Mouse (Mus musculus) spleen, embryonic (tissue): ENCODE data around the gene Rcl1.

Source experiments
- CTCF ChIA-PET: fragments of 350-600 bp; sonication (Branson Sonifier 250); formaldehyde crosslinking; loops from one replicate; lab custom pipeline; 2022; lab: Charles Lee

Gene Rcl1

DNA sequence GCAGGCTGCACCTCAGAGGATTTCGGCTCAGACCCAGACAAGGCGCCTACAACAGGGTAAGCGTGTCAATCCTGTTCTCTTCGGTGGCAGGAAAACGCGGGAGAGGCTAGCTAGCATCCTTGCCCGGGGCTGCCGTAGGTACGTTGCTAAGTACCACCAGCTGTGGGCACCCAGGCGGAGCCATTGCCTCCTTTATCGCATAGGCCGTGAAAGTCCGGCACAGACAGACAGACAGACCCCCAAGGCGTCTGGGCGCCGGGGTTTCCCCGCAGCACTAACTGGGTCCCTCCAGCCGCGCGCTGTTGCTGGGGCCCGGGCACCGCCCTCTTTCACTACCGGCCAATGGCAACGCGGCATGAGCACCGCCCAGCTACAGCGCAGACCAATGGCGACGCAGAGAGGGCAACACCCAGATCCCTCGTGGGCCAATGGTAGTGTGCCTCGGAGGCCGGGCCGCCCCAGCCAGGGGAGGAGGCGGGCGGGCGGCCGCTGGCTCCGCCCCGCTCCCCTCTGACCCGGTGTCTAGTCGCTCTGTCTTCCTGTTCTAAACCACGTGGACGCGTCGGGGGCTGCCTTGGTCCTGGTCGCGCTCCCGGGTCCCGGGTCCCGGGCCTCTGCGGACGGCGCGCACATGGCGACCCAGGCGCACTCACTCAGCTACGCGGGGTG is at the start of gene Rcl1:
TSS of gene Rcl1 (plus strand) at position 502 of the 669 bp plus-strand sequence.
- CTCF ChIA-PET, result no interaction called here

DNA sequence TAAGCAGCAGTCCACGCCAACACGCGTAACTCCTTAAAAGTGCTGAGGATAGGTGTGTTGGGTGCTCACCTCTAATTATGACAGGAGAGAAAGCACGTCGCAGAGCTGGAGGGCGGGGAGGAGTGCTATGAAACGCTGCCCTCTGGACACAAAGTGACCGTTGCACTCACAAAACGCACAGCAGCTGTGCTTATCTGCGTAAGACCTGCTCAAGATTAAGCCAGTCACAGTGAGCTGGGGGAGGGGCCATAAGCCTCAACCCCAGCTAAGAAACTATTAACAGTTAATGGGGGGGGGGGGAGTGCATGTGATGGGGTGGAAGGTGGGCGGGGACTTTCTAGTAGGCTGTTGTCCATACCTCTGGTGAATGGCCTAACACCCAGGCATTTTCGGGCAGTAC is 48.4 kb upstream of the Rcl1 start:
- CTCF ChIA-PET, result no interaction called here

DNA sequence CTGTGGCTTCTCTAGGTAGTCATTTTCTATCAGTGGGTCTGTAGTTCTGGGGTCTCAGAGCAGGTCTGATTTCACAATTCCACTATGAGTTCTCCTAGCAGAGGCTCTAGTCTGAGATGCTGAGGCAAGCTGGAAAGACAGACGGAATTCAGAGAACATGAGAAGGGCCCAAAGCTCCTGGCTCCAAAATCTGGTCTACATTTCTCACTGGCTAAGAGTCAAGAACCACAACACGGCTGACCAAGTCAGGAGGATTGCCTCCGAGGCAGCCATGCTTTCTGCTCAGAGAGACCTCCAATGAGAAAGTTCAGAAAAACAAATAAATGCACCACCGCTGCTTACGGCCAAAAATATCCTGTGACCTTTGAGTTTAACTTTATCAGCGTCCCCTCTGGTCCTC is 46.6 kb upstream of the Rcl1 start:
- CTCF ChIA-PET, result no interaction called here

DNA sequence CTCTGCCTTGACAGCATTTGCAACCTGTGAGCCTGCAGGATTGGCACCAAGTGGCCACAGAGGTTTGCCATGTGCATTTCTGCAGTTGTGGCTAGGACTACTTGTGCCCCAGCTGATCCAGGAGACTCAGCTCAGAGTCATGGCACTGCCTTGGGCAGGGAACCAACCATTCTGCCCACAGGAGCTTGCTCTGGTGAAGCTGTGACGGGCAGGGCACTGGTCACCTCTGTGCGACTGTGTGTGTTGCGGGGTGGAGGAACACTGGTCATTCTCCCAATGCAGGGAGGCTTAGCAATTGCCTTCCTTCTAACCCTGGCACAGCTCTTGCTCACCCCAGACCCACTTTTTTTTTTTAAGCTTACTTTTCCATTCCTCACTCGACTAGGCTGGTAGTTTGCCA is 45.7 kb upstream of the Rcl1 start:
- CTCF ChIA-PET, result no interaction called here

DNA sequence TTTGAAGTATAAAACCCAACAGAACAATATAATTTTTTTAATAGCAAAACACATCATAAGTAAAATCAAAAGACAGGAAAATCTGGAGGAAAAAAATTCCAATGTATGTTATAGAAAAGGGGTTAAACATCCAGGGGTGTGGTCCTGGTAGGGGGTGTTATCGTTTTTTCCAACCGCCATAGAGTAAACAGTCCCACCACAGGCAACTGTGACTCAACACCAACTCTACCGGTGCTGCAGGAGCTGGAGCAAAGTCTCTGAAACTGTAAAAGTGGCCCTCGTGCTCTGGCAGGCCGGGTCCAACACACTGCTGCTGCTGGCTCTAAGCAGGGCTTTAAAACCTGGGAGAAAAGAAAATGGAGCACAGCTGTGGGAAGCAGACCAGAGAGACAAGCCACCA is 42.4 kb upstream of the Rcl1 start:
- CTCF ChIA-PET, result no interaction called here

DNA sequence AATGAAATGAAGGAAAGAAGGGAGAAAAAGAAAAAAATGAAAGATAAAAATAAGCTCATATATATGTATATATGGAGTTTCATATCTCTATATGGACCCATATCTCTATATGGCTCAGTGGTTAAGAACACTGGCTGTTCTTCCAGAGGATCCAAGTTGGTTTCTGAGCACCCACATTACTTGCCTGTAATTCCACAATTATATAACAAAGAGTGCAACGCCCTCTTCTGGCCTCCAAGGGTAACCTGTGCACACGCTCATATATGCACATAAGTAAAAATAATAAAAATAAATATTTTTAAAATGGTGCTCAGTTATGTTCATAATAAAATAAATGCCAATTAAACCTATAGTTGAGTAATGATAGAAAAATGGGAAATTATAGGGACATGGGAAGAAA is 41.5 kb upstream of the Rcl1 start:
- CTCF ChIA-PET, result no interaction called here

DNA sequence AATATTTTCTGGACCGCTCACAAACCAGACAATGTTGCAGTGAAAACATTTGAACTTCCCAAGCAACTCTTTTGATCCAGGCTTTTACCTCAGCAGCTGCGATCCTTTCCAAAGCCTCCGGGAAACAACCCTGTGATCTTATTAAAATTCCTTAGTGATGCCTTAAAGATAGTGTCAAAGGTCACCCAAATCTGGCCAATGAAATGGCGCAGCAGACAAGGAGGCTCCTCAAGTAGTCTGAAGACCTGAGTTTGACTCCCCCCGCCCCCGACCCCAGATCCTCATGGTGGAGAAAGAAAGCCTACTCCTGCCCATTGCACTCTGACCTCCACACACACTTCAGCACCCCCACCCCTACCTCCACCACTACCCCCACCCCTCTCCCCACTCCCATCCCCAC is 40.9 kb upstream of the Rcl1 start:
- CTCF ChIA-PET, result no interaction called here

DNA sequence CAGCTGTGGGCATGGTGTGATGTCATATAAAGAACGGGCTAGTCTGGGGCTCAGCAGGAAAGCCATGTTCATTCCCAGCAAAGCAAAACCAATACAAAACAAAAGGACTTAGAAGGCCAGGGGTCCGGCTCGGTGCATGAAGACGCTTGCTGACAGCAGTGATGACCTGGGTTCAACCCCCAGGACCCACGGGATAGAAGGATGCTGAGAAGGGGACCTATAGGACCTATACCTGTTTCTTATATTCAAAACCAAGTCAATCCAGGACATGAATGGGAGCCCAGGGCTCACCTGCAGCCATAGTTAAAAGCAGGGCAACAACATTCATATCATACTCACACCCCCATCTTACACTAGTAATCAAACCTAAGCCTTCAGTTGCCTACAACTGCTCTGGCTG is 38.2 kb upstream of the Rcl1 start:
- CTCF ChIA-PET, result interaction anchor here (0.7 kb wide), 1 partner anchor 321 kb away, joined by 3 read pairs; no protein-coding TSS in a partner anchor

DNA sequence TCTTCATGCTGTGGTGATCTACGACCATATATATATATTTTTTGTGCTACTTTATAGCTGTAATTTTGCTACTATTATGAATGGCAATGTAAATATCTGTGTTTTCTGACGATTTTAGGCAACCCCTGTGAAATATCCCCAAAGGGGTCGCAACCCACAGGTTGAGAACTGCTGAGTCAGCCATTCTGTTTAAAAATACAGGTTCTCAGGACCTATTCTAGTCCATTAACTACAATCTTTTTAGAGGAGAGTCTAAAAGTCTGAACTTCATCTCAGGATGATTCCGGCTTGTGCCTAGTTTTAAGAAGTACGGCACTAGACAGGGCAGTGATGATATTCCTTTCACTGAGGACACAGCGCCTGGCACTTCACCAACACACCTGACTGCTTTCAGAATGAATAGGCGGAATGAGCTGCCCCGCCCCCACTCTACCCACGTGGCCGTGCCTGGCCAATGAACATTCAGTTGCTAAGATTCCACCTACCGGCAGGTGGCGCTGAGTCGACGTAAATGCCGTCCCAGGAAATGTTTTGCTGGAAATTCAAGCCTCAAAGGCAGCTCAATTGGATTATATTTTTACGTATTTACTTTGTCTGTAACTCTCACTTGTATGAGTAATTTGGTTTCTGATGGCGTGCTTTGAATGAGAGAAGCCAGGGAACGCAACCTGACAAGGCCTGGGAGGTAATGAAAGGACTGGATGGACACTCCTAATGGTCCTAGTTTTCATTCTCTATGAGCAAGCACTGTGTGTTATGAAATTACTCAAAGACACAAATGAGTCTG is 37.4 kb upstream of the Rcl1 start:
- CTCF ChIA-PET, result interaction anchor here (0.7 kb wide), 1 partner anchor 321 kb away, joined by 3 read pairs; no protein-coding TSS in a partner anchor

DNA sequence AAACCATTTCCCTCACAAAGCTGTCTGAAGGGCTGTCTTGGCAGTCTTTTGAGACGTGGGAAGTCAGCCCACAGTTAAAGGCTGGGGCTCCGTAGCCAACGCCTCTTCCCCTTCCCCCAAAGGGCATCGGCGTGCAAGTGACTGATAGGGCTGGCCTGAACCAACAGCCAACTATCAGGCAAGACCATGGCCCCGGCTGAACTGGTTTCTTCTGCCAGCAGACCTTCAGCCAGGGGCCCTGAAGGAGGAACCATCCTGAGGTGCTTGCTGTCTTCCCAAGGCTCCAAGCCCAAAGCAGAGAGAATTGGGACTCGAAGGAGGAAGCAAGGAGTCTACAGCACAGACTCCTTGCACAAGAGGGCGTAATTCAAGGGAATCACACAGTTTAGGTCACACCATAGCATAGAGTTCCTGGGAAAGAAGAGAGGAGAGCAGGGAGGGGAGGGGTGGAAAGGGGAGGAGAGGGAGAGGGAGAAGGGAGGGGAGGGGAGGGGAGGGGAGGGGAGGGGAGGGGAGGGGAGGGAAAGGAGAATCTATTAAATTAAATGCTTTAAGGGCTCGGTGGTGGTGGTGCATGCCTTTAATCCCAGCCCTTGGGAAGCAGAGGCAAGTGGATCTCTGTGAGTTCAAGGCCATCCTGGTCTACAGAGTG is 36.6 kb upstream of the Rcl1 start:
- CTCF ChIA-PET, result no interaction called here

DNA sequence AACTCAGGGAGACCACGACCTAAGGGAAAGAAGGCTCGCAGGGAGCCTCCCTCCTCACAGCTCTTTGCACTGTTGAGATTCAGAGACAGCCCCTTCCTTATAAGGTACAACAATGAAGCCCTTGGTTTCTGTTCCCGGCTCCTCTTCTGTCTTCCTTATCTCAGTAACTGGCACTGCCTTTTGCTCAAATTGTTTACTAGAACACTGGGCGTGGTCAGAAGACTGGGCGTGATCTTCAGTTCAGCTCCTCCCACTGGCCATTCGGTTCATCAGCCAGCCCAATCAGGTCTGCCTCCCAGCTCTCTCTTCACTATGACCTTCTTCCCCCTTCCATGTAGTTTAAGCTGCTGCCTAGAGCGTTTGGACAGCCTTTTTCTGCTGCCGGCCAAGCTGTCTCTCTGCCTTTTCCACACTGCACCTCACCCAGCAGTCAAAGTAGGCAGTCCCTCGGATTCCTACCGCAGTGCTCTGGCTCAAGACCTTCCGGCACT is 34.1 kb upstream of the Rcl1 start:
- CTCF ChIA-PET, result no interaction called here

DNA sequence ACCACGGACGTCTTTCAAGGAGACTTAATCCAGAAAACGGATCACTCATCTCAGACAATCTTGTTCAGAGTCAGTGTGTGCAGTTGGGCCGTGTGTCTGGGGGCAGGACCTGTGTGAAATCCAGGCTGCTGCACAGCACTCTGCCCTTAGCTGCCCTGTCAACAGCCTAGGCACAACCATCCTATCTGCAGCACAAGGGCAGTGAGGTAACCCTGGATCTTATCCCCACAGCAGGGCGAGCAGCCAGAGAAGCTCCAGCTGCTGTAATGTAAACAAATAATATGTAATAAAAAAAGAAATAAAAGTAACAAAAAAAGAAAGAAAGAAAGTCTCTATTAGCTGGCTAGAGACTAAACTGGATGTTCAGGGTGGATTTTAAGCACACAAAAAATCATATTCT is 32.0 kb upstream of the Rcl1 start:
- CTCF ChIA-PET, result interaction anchor here (0.7 kb wide), 1 partner anchor 367 kb away, joined by 4 read pairs; no protein-coding TSS in a partner anchor

DNA sequence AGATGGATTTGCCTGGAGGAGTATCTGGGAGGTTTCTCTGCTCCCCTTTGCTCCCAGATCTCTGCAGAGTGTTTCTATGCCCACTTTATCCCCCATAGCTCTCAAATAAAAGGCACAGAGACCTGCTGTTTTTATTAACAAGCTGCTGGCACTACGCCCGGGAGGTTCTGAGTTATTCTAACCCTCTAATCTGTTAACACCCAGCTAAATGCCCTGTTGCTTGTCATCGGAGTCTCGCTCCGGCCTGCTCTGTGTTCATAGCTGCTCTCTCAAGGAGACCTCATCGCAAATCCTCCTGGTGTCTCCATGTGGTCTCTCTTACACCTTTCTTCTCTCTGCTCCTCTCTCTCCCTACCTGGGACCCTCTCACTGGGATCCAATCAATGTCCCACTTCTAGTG is 26.4 kb upstream of the Rcl1 start:
- CTCF ChIA-PET, result no interaction called here

DNA sequence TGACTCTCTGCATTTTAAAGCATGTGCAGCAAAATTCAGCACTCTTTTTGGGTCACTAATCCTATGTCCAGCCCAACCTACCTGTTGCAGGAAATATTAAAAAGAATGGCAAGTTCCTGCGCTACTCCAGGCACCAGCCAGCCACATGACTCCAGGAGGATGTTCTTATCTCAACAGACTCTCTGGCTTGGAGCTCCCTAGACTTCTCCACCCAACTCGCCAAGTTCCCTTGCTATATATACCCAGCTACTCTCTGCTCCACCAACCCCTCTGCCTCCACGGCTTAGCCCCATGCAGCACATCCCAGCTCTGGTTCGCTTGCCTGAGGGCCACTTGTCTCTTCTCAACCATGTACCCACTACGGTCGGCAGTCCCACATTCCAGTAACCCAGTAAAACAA is 12.5 kb upstream of the Rcl1 start:
- CTCF ChIA-PET, result no interaction called here

DNA sequence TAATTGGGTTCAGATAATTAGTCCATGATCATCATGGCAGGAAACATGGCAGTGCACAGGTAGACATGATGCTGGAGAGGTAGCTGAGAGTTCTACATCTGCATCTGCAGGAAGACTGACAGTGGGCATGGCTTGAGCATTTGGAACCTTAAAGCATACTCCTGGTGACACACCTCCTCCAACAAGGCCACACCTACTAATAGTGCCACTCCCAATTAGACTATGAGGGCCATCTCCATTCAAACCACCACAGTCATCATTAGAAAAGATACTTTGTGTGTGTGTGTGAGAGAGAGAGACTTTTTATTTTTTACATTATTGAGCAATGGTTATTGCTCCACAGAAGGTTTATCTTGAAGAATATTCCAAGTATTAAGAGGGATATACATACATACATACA is 9.0 kb upstream of the Rcl1 start:
- CTCF ChIA-PET, result no interaction called here

DNA sequence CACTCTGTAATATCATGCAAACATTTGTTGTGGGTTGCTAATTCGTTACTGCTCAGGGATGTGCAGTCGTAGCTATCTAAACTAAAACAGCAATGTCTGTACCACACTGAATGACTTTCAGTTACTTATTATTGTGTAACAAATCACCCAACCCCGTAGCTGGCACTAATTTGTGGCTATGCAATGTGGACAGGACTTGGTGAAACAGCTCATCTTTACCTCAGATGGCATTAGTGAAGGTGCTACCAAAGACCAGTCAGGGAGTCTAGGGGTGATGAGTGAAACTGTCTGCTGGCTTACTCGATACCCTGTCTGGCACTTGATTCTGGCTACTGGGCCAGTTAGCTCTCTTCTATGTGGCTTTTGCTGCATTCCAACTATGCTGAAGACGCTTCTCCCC is 2.1 kb upstream of the Rcl1 start:
- CTCF ChIA-PET, result no interaction called here

DNA sequence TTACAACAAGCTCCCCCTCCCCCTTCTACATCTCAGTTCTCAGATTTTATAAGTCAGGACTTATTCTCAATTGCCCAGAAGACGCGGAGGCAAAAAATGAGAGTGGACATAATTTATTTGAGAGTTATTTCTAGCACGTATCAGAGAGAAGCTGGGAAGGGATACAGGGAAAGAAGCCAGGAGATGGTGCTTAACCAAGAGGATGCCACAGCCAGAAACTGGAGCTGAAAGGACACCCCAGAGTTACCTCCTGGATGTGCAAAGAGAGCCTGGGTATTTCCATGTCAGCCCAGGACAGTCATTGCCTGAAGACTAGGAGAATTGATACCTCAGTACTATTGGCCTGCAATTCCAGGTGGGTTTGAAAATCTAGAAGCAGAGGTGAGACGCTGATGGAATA is 1.6 kb upstream of the Rcl1 start:
- CTCF ChIA-PET, result no interaction called here

DNA sequence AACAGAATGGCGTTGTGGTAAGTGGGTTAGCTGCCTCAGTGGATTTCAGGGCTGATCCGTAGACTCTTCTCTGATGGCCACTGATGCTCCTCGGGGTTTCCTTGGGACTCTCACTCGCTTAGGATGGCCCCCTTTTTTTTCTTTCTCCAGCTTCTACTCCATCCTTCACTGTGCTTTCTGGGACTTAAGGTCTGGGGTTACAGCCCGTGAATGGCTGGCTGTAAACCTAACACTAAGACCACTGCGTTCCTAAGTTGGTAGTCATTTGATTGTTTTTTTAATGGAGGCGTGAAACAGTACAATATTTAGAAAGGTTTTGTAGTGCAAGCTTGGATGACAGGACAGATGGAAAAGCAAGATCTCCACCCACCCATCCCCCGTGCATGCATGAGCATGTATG is 914 bp upstream of the Rcl1 start:
- CTCF ChIA-PET, result no interaction called here

DNA sequence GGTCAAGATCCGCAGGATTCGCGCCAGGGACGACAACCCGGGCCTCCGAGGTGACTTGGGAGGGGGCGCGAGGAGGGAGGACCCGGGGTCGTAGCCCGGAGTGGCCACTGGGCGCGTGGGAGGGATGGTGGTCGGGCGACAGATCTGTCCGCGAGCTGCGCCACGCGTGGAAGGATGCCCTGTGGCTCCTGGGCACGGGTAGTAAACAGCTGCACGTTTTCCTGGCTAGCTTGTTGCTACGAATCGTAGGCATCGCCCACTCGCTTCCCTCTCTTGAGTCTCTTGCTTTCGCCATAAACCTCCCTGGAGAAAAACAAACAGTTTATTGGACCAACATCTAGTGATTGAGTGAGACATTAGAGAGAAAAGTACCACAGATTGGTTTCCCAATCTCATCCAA is 416 bp downstream of the Rcl1 start:
- CTCF ChIA-PET, result no interaction called here

DNA sequence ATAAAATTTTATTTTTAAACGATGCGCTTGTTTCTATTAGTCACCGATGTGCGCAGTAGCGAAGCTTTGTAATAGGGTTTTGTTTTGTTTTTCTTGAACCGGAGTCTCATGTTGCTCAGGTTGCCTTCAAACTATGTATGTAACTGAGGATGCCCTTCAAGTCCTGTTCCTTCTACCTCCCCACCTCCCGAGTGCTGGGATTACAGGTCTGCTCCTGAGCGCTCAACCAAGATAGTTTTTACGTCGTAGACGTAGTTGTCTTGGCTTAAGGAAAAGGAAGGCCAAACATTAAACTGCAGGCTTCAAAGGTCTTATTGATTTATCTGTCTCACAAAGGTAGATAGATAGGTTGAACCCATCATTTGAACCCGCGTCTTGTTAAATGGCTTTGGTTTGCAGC is 923 bp downstream of the Rcl1 start:
- CTCF ChIA-PET, result no interaction called here

DNA sequence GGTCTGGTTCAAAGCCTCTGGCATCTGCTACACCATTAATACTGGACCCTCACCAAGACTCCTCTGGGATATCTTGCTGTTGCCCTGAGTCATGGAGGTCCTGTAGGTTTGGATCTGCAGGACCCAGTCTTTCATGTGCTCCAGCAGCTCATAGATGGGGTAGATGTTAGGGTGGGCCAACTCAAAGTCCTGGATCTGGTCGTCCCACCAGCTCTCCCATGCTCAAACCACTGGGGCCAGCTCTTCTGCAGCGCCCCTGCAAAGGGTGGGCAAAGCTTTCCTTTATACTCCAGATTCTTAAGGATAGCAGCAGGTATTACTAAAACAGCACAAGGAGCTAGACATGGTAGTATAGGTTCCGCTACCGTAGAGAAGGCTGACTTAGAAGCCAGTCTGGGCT is 4.6 kb downstream of the Rcl1 start:
- CTCF ChIA-PET, result interaction anchor here (0.7 kb wide), 1 partner anchor 71 kb away, joined by 3 read pairs; no protein-coding TSS in a partner anchor

DNA sequence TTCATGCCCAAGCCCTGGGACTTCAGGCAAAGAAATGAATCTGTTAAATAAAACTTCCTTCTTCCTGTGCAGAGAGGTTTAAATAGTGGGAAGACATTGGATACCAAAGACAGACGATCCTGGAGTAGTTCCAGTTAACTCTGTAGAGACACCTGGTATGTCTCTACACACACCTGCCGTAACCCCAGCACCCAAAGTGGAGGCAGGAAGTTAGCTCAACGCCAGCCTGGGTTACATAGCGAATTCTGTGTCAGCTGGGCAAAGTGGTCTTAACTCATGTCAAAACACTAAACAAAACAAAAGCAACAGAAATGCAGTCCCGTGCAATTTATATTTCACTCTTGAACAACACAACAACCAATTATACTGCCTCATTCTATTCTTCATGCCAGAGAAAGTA is 5.1 kb downstream of the Rcl1 start:
- CTCF ChIA-PET, result no interaction called here
